Mouse (Mus musculus) brown adipose tissue, adult 24 weeks (tissue): ENCODE measurements around the gene Slc35a5. TPM values are rescaled to one million over a fixed set of nuclear protein-coding genes. Genes with fewer than 3 reads are reported as not detected.
A peak's percentile ranks its signal among the peaks of the same experiment; 100 is the strongest.

Experiments
- H3K27ac ChIP-seq: fragments of 200-500 bp; replicated peaks from 2 replicates; pipeline ENCODE4 v1.5.1; 2012; ENCODE audit warnings: low read depth, mild to moderate bottlenecking, low read length
- H3K4me1 ChIP-seq: fragments of 200-500 bp; 2 replicates; pipeline ENCODE4 v1.6.1; 2012; ENCODE audit warnings: low read length, mixed read lengths; ENCODE audit not compliant: control insufficient read depth, insufficient read depth, insufficient read length
- H3K4me3 ChIP-seq: fragments of 200-500 bp; 2 replicates; pipeline ENCODE4 v1.5.1; 2012; ENCODE audit warnings: low read depth, mild to moderate bottlenecking, low read length, moderate library complexity; ENCODE audit not compliant: insufficient read depth
- polyA plus RNA-seq: library from polyadenylated mRNA; stranded (reverse); fragments of >200 nt; gene quantifications from 2 replicates; pipeline ENCODE4 v1.2.4, GENCODE M21; 2012; ENCODE audit not compliant: missing spikeins, insufficient read depth, insufficient read length

Gene Slc35a5
- polyA plus RNA-seq, 1 experiment, result 18.6 TPM

DNA sequence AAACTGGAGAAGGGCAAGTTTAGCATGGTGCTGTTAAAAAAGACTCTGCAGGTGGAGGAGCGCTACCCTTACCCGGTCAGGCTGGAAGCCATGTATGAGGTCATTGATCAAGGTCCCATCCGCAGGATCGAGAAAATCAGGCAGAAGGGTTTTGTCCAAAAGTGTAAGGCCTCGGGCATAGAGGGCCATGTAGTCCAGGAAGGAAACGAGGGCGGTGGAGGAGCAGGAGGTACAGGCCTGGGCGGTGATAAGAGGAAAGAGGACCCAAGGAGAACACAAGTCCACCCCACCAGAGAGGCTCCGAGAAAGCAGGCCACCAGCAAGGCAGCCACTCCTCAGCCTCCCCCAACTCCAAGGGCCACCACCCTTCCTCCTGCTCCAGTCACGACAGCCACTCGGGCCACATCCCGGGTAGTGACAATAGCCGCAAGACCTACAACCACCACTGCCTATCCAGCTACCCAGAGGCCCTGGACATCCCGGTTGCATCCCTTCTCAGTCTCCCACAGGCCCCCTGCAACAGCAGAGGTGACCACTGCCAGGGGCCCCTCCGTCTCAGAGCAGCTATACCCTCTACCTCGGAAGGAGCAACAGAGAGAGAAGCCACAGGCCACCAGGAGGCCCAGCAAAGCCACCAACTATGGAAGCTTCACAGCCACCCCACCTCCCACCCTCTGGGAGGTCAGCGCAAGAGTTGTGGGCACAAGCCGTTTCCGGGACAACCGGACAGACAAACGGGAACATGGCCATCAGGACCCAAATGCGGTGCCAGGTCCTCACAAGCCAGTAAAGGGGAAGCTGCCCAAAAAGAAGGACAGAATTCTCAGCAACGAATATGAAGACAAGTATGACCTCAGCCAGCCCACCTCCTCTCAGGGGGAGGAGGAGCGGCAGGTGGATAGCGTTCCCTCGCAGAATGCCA is 62.7 kb downstream of the Slc35a5 start:
- Histone ChIP-seq H3K4me3 (peak overlapping the region; percentile 58), H3K4me1 (peaks cover 10% of the 10 kb centered on the region), H3K27ac (no peak overlapping the region; the same call in 1 of the 2 replicates)

DNA sequence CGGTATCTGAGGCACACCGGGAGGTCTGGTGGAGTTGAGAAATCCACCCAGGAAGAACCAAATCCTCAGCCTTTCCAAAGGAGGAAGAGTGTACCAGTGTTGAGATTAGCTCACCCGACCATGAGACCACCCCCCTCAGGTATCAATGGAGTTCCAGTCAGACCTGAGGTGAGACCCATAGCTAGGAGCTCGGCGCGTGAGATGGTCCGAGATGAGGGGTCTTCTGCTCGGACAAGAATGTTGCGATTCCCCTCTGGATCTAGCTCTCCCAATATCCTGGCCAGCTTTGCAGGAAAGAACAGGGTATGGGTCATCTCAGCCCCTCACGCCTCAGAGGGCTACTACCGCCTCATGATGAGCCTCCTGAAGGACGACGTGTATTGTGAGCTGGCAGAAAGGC is 63.5 kb downstream of the Slc35a5 start:
- H3K4me3 ChIP-seq, result peak overlapping the region; percentile 58
- H3K4me1 ChIP-seq, result peaks cover 10% of the 10 kb centered on the region
- peak overlapping the region; percentile 24 for H3K27ac ChIP-seq

DNA sequence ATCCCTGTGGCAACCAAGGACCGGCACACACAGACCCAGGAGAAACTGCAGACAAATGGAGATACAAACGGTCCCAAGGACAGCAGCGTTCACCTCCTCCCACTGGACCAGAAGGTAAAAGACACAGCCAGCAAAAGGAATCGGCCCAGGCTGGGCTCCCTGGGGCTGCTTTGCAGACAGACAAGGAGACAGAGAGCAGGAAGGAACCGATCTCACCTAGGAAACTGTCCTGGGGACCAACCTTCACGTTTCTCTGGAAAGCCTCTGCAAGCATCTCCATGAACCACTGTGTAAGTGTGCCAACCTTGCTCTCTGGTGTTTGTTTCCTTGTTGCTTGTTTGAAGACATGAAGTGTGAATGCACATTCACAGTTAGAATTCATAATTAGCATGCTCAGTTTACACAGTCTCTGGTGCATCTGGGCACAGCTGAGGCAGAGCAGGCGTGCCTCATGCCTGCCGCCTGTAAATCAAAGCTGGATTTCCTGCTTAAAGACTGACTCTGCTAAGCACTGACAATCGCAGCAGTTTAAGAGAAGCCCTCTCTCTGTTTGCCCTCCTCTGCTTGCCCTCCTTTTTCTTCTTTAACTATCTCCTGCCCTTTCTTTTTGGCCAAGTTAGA is 64.3 kb downstream of the Slc35a5 start:
- Histone ChIP-seq H3K4me3 (peak overlapping the region; percentile 58), H3K4me1 (peaks cover 10% of the 10 kb centered on the region), H3K27ac (peak overlapping the region; percentile 60)

DNA sequence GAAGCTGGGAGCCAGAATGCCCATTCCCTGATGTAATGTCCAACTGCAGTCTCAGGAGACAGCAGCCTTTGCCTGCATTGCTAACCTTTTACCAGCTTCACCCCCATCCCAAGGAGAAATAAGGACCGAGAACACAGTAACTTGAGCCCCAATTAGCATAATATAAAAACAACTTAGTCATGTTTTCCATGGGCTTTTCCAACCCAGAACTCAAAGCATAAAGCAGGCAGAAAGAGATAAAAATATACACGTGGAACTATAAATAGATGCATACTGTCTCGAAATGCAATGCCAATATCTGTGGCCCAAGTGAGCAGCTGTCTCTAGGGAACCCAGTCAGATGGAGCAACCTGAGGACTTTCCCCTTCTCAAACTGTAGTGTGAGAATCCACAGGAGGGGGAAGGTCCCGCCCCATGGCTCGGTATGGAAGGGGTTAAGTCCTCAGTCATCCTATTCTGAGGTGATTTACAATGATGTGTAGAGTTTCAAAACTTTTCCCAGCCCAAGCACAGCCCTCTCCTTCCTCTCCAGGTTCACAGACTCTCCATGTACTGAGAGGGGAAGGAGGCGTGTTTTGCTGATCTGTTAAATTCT is 65.3 kb downstream of the Slc35a5 start, which contains the start of gene Ccdc80:
Gene Ccdc80 (plus strand): TSS at position 266 of the 595 bp plus-strand sequence.
- peaks cover 10% of the 10 kb centered on the region for H3K4me1 ChIP-seq
- H3K4me3 ChIP-seq, result peak within 1 kb of the TSS; percentile 58
- H3K27ac ChIP-seq, result peak within 1 kb of the TSS; percentile 60

DNA sequence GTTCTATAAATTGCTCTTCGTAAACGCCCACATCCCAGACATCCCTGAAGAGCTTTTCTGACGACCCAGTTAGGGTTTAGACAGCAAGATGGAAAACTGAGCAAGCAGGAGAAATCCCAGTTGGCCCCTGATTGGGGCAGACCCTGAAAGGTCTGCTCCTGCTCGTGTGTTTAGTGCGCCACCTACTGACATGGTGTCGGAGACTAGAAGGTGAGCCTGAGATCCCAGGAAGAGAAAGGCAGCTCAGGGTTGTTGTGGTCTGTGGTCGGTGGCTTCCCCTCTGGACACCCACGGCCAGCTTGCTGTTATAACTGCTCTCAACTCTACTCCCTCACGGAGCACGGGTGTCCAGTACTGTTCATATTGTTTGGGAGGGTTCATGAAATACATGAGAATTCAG is 68.5 kb downstream of the Slc35a5 start:
- peak overlapping the region; percentile 35; the same call in 1 of the 2 replicates for H3K4me3 ChIP-seq
- peaks cover 2% of the 10 kb centered on the region; the same call in 1 of the 2 replicates for H3K4me1 ChIP-seq
- H3K27ac ChIP-seq, result no peak overlapping the region

Other genes starting within 250 kb of the Slc35a5 start
- gene Cd200r3, start 215.0 kb downstream of the Slc35a5 start, polyA plus RNA-seq, result not detected in 2 replicates
- 96.4 and 96.5 TPM in 2 replicates for gene Ccdc80, start 65.3 kb downstream of the Slc35a5 start, polyA plus RNA-seq
- gene Atg3, start 79 bp upstream of the Slc35a5 start, polyA plus RNA-seq, result 60.2 and 67.4 TPM in 2 replicates
- not detected in 2 replicates for gene Btla, start 65.6 kb upstream of the Slc35a5 start, polyA plus RNA-seq